Mouse (Mus musculus) heart, postnatal 0 days (tissue): ENCODE measurements around the gene Ly9.

ENCODE experiments used
- CTCF ChIP-seq: IDR thresholded peaks from 2 replicates; pipeline ENCODE4 v1.5.1; 2016; ENCODE audit warnings: antibody characterized with exemption, control low read depth, low read depth
- EP300 ChIP-seq: IDR thresholded peaks from 2 replicates; pipeline ENCODE4 v1.6.1; 2016; ENCODE audit warnings: antibody characterized with exemption, low read depth

DNA sequence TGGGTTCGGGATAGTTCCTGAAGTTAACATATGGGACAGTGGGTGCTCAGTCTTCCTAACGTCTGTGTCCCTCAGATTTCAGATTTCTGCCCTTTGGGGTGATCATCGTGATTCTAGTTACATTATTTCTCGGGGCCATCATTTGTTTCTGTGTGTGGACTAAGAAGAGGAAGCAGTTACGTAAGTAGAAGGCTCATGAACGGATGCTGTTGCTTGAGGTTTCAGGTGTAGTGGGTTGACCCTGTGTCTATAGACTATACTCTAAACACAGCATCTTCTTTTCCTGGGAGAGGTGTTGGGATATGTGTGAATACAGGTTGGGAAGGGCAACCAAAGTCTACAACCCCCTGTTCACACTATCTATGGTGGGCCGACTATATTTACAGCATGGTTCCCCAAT lies 30.0 kb downstream of the Ly9 start:
- TF ChIP-seq EP300 = no peak
- no peak for TF ChIP-seq CTCF
